Mouse (Mus musculus): ENCODE measurements at regions not wholly inside any gene's neighbourhood (a gene's known extent, or its start where the extent isn't known, plus 50 kb on each side); places are given as distances from the start of the nearest gene placed in this dataset.

- TF ChIP-seq POLR2A (IDR thresholded peaks at IDR 0.05; ENCODE audit: borderline replicate concordance, insufficient read depth, low read length): no peak
- TF ChIP-seq CTCF (IDR thresholded peaks at IDR 0.05; ENCODE audit: borderline replicate concordance, insufficient read depth, low read depth, low read length): no peak
- Histone ChIP-seq H3K4me3 (replicated peaks; ENCODE audit: insufficient read depth, low read depth, low read length) (no peak overlapping the region), H3K27ac (ENCODE audit: insufficient read depth, low read length) (no peak overlapping the region), H3K4me1 (ENCODE audit: control insufficient read depth, insufficient read depth, low read length) (no peaks in the 10 kb centered on the region), H3K27me3 (ENCODE audit: control insufficient read depth, insufficient read depth, low read length) (no peaks in the 10 kb centered on the region; the same call in 1 of the 2 replicates)
- no peak for DNase-seq
- WGBS: 94% methylated on average over 4 of the region's 4 CpGs
Measured at GRCm38 (mm10) chr5:64517241-64517640, 285.9 kb upstream of the Klf3 start.

- TF ChIP-seq CTCF (IDR thresholded peaks at IDR 0.05; ENCODE audit: borderline replicate concordance, insufficient read depth, low read depth, low read length) (no peak), POLR2A (IDR thresholded peaks at IDR 0.05; ENCODE audit: borderline replicate concordance, insufficient read depth, low read length) (no peak)
- no peak for DNase-seq
- Histone ChIP-seq H3K4me1 (ENCODE audit: control insufficient read depth, insufficient read depth, low read length) (no peaks in the 10 kb centered on the region), H3K27me3 (ENCODE audit: control insufficient read depth, insufficient read depth, low read length) (no peaks in the 10 kb centered on the region; the same call in 1 of the 2 replicates), H3K4me3 (replicated peaks; ENCODE audit: insufficient read depth, low read depth, low read length) (no peak overlapping the region), H3K27ac (ENCODE audit: insufficient read depth, low read length) (no peak overlapping the region)
- WGBS: 36% methylated on average over 3 of the region's 3 CpGs
Measured at GRCm38 (mm10) chr5:64517835-64518234, 285.4 kb upstream of the Klf3 start.

GRCm38 (mm10) chr5:64519036-64519435 lies 284.2 kb upstream of the Klf3 start:
- no peak for DNase-seq
- no peaks in the 10 kb centered on the region for H3K4me1 ChIP-seq (ENCODE audit: control insufficient read depth, insufficient read depth, low read length)
- 88% methylated on average over 7 of the region's 7 CpGs for WGBS
- no peaks in the 10 kb centered on the region; the same call in 1 of the 2 replicates for H3K27me3 ChIP-seq (ENCODE audit: control insufficient read depth, insufficient read depth, low read length)
- H3K27ac ChIP-seq (ENCODE audit: insufficient read depth, low read length): no peak overlapping the region
- H3K4me3 ChIP-seq (replicated peaks; ENCODE audit: insufficient read depth, low read depth, low read length): no peak overlapping the region
- TF ChIP-seq CTCF (IDR thresholded peaks at IDR 0.05; ENCODE audit: borderline replicate concordance, insufficient read depth, low read depth, low read length): no peak
- no peak for TF ChIP-seq POLR2A (IDR thresholded peaks at IDR 0.05; ENCODE audit: borderline replicate concordance, insufficient read depth, low read length)

- no peak for TF ChIP-seq POLR2A (IDR thresholded peaks at IDR 0.05; ENCODE audit: borderline replicate concordance, insufficient read depth, low read length)
- DNase-seq: no peak
- Histone ChIP-seq H3K4me3 (replicated peaks; ENCODE audit: insufficient read depth, low read depth, low read length) (no peak overlapping the region), H3K27me3 (ENCODE audit: control insufficient read depth, insufficient read depth, low read length) (no peaks in the 10 kb centered on the region; the same call in 1 of the 2 replicates), H3K4me1 (ENCODE audit: control insufficient read depth, insufficient read depth, low read length) (no peaks in the 10 kb centered on the region), H3K27ac (ENCODE audit: insufficient read depth, low read length) (no peak overlapping the region)
- 56% methylated on average over 12 of the region's 12 CpGs for WGBS
Measured at GRCm38 (mm10) chr5:64519731-64520130, 283.5 kb upstream of the Klf3 start.

- no peaks in the 10 kb centered on the region for H3K4me1 ChIP-seq (ENCODE audit: control insufficient read depth, insufficient read depth, low read length)
- no peak overlapping the region for H3K27ac ChIP-seq (ENCODE audit: insufficient read depth, low read length)
- H3K27me3 ChIP-seq (ENCODE audit: control insufficient read depth, insufficient read depth, low read length): no peaks in the 10 kb centered on the region; the same call in 1 of the 2 replicates
- 75% methylated on average over 6 of the region's 6 CpGs for WGBS
- TF ChIP-seq CTCF (IDR thresholded peaks at IDR 0.05; ENCODE audit: borderline replicate concordance, insufficient read depth, low read depth, low read length) (no peak), POLR2A (IDR thresholded peaks at IDR 0.05; ENCODE audit: borderline replicate concordance, insufficient read depth, low read length) (no peak)
- H3K4me3 ChIP-seq (replicated peaks; ENCODE audit: insufficient read depth, low read depth, low read length): no peak overlapping the region
- DNase-seq: no peak
Measured at GRCm38 (mm10) chr5:64521401-64521800, 281.8 kb upstream of the Klf3 start.

- no peaks in the 10 kb centered on the region; the same call in 1 of the 2 replicates for H3K27me3 ChIP-seq (ENCODE audit: control insufficient read depth, insufficient read depth, low read length)
- 15% methylated on average over 5 of the region's 5 CpGs for WGBS
- TF ChIP-seq POLR2A (IDR thresholded peaks at IDR 0.05; ENCODE audit: borderline replicate concordance, insufficient read depth, low read length): no peak
- TF ChIP-seq CTCF (IDR thresholded peaks at IDR 0.05; ENCODE audit: borderline replicate concordance, insufficient read depth, low read depth, low read length): no peak
- H3K4me1 ChIP-seq (ENCODE audit: control insufficient read depth, insufficient read depth, low read length): no peaks in the 10 kb centered on the region
- no peak for DNase-seq
- no peak overlapping the region for H3K4me3 ChIP-seq (replicated peaks; ENCODE audit: insufficient read depth, low read depth, low read length)
- H3K27ac ChIP-seq (ENCODE audit: insufficient read depth, low read length): no peak overlapping the region
Measured at GRCm38 (mm10) chr5:64521969-64522368, 281.2 kb upstream of the Klf3 start.

- Histone ChIP-seq H3K4me3 (replicated peaks; ENCODE audit: insufficient read depth, low read depth, low read length) (no peak overlapping the region), H3K27ac (ENCODE audit: insufficient read depth, low read length) (no peak overlapping the region), H3K27me3 (ENCODE audit: control insufficient read depth, insufficient read depth, low read length) (no peaks in the 10 kb centered on the region), H3K4me1 (ENCODE audit: control insufficient read depth, insufficient read depth, low read length) (no peaks in the 10 kb centered on the region)
- DNase-seq: no peak
- TF ChIP-seq CTCF (IDR thresholded peaks at IDR 0.05; ENCODE audit: borderline replicate concordance, insufficient read depth, low read depth, low read length) (no peak), POLR2A (IDR thresholded peaks at IDR 0.05; ENCODE audit: borderline replicate concordance, insufficient read depth, low read length) (no peak)
- 92% methylated on average over 3 of the region's 3 CpGs for WGBS
Measured at GRCm38 (mm10) chr5:64526521-64526920, 276.7 kb upstream of the Klf3 start.

GRCm38 (mm10) chr5:64527962-64528361 lies 275.2 kb upstream of the Klf3 start:
- 31% methylated on average over 3 of the region's 3 CpGs for WGBS
- Histone ChIP-seq H3K27ac (ENCODE audit: insufficient read depth, low read length) (no peak overlapping the region), H3K27me3 (ENCODE audit: control insufficient read depth, insufficient read depth, low read length) (no peaks in the 10 kb centered on the region), H3K4me3 (replicated peaks; ENCODE audit: insufficient read depth, low read depth, low read length) (no peak overlapping the region), H3K4me1 (ENCODE audit: control insufficient read depth, insufficient read depth, low read length) (no peaks in the 10 kb centered on the region)
- no peak for DNase-seq
- TF ChIP-seq CTCF (IDR thresholded peaks at IDR 0.05; ENCODE audit: borderline replicate concordance, insufficient read depth, low read depth, low read length) (no peak), POLR2A (IDR thresholded peaks at IDR 0.05; ENCODE audit: borderline replicate concordance, insufficient read depth, low read length) (no peak)
